Mouse (Mus musculus): ENCODE measurements around the gene Arhgef10l.

DNA sequence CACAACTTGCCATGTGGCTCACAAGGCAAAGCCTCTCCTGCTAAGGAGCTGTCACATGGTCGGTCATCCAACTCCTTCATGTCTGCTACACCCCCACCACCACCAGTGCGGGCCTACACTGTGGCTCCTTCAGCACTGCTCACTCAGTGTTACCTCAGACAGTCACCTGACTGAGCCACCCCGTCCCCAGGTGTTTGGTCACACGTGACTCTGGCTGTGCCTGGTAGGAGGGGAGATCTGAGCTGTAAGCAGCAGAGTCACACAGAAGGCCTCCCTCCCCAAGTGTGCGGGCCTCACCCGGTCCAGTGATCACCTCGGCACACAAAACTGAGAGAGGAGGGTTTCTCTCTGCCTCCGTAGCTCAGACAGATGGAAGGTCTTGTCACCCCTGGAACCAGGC, 130.5 kb downstream of the Arhgef10l start:
- TF ChIP-seq CTCF (IDR thresholded peaks at IDR 0.05; ENCODE audit: borderline replicate concordance, insufficient read depth, low read depth, low read length) (no peak), POLR2A (IDR thresholded peaks at IDR 0.05; ENCODE audit: borderline replicate concordance, insufficient read depth, low read length) (no peak)
